Mouse (Mus musculus): Measurements from ENCODE around the gene Bmpr1b.

DNA sequence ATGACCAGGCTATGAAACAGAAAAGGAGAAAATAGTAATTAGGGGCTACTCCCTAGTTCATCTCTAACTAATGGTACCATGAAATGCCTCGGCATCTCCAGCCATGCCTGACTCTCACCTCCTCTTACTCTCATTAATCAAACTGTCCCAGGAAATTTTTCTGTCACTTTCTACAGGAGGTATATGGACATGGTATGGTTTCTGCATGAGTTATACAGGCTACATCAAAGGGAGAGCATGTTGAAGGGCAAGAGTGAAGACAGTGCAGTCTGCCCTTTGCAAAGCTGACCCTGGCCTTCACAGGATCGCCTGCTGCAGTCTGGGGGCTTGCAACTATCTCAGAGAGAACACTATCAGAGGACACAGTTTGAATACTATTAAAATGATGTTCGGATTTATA, 254.6 kb downstream of the Bmpr1b start:
- TF ChIP-seq KAT2A (IDR thresholded peaks at IDR 0.05; ENCODE audit: insufficient replicate concordance, low read length) (no peak), SIN3A (IDR thresholded peaks at IDR 0.05; ENCODE audit: low read length) (no peak), CTCF (conservative IDR thresholded peaks at IDR 0.05 in 1 of 2, IDR thresholded peaks at IDR 0.05 in 1 of 2; ENCODE audit: low read depth in 2 of 2, low read length in 2 of 2) (no peak), ETS1 (conservative IDR thresholded peaks at IDR 0.05; ENCODE audit: low read depth, low read length) (no peak), CHD2 (IDR thresholded peaks at IDR 0.05; ENCODE audit: low read length) (no peak), EP300 (IDR thresholded peaks at IDR 0.05; ENCODE audit: low read length) (no peak), MAX (IDR thresholded peaks at IDR 0.05; ENCODE audit: low read length) (no peak), MAFK (IDR thresholded peaks at IDR 0.05; ENCODE audit: insufficient replicate concordance, low read length) (no peak), ELF1 (IDR thresholded peaks at IDR 0.05; ENCODE audit: low read depth, low read length) (no peak), E2F4 (IDR thresholded peaks at IDR 0.05; ENCODE audit: insufficient replicate concordance, low read depth, low read length) (no peak), NRF1 (IDR thresholded peaks at IDR 0.05; ENCODE audit: low read depth, low read length) (no peak), CHD1 (IDR thresholded peaks at IDR 0.05; ENCODE audit: low read depth, low read length) (no peak), GABPA (IDR thresholded peaks at IDR 0.05; ENCODE audit: insufficient replicate concordance, low read depth, low read length) (no peak), POLR2A (IDR thresholded peaks at IDR 0.05; ENCODE audit: low read depth, low read length) (no peak)

Measured in CH12.LX (cell line).